Mouse (Mus musculus): ENCODE measurements at regions not wholly inside any gene's neighbourhood (a gene's known extent, or its start where the extent isn't known, plus 50 kb on each side); places are given as distances from the start of the nearest gene placed in this dataset.

DNA sequence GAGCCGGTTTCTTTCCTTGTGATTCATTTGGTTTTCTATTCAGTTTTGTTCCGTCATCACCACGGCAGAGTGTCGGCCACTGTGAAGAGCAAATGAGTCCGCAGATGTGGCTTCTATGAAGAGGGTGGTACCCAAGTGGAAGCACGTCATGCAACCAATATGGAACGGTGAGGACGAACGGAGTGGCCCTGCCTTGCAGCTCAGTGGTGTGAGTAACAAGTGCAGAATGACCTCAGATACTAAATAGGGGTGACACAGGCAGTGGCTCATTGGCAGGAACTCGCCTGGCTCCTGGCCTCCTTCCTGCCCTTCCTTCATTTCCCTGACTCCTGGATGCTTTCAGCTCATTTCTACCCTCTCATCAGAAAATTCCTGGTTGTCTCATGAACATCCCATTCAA lies 60.6 kb upstream of the Podxl start:
- 68% methylated on average over 10 of the region's 10 CpGs for WGBS
- no peak overlapping the region for H3K4me3 ChIP-seq (ENCODE audit: low read length)
- H3K4me1 ChIP-seq (replicated peaks; ENCODE audit: control insufficient read depth, insufficient read depth, low read length): 0 out of 2 replicates have a peak, but pooled peaks cover 4% of the 10 kb centered on the region
- no peaks in the 10 kb centered on the region for H3K36me3 ChIP-seq (ENCODE audit: control insufficient read depth, insufficient read depth, low read length)
- H3K4me2 ChIP-seq (ENCODE audit: low read depth, low read length): no peak overlapping the region
- H3K27me3 ChIP-seq (ENCODE audit: control insufficient read depth, insufficient read depth, low read depth, low read length): no peaks in the 10 kb centered on the region
- H3K9ac ChIP-seq (ENCODE audit: low read length): no peak overlapping the region
- no peak overlapping the region; the same call in 1 of the 2 replicates for H3K27ac ChIP-seq (ENCODE audit: low read length)
- peaks cover 3% of the 10 kb centered on the region; the same call in 1 of the 2 replicates for H3K9me3 ChIP-seq (ENCODE audit: control insufficient read depth, low read length)
- no peak for ATAC-seq (ENCODE audit: low read depth)

DNA sequence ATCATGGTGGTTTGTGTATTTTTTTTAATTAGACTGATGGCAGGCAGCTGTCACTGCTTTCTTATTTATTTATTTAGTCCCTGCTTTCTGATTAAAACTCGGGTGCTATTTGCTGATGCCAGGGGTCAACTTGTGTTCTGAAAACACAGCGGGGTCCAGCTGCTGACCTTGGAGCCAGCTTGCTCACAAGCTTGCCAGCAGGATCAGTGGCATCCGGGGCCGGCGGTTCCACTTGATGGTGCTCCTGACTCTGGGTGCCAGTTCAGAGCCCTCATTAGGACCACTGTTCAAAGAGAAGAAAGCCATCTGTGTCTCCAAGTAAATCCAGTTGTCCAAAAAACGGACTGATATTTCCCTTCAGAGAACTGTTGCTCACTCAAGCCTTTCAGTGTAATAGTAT lies 57.2 kb upstream of the Podxl start:
- H3K36me3 ChIP-seq (ENCODE audit: control insufficient read depth, insufficient read depth, low read length): no peaks in the 10 kb centered on the region
- peaks cover 12% of the 10 kb centered on the region; the same call in 1 of the 2 replicates for H3K4me1 ChIP-seq (replicated peaks; ENCODE audit: control insufficient read depth, insufficient read depth, low read length)
- H3K27me3 ChIP-seq (ENCODE audit: control insufficient read depth, insufficient read depth, low read depth, low read length): no peaks in the 10 kb centered on the region
- WGBS: 38% methylated on average over 6 of the region's 6 CpGs
- H3K4me3 ChIP-seq (ENCODE audit: low read length): no peak overlapping the region
- no peak overlapping the region for H3K27ac ChIP-seq (ENCODE audit: low read length)
- peaks cover 3% of the 10 kb centered on the region; the same call in 1 of the 2 replicates for H3K9me3 ChIP-seq (ENCODE audit: control insufficient read depth, low read length)
- no peak overlapping the region for H3K9ac ChIP-seq (ENCODE audit: low read length)
- no peak for ATAC-seq (ENCODE audit: low read depth)
- no peak overlapping the region for H3K4me2 ChIP-seq (ENCODE audit: low read depth, low read length)

DNA sequence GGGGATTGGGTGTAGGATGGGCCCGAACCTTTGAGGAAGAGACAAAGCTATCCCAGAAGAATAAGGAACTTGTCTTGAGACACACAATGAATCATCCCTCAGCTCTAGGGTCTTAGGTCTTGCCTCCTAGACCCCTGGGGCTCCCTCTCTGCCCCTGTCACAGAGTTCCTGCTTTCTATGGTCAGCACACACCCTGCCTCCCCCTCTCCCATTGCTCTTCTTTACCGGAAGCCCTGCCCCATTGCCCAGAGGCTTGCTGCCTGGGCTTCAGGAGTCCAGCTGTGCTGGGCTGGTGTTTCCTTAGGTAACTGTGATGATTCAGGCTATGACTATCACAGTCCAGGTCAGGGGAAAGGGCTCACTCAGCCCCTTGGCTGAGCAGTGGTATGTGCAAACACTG lies 55.1 kb upstream of the Podxl start:
- H3K9ac ChIP-seq (ENCODE audit: low read length): no peak overlapping the region
- no peak overlapping the region for H3K4me3 ChIP-seq (ENCODE audit: low read length)
- H3K36me3 ChIP-seq (ENCODE audit: control insufficient read depth, insufficient read depth, low read length): no peaks in the 10 kb centered on the region
- WGBS: 71% methylated on average over 2 of the region's 2 CpGs
- H3K4me1 ChIP-seq (replicated peaks; ENCODE audit: control insufficient read depth, insufficient read depth, low read length): peaks cover 13% of the 10 kb centered on the region; the same call in 1 of the 2 replicates
- ATAC-seq (ENCODE audit: low read depth): no peak
- H3K4me2 ChIP-seq (ENCODE audit: low read depth, low read length): no peak overlapping the region
- H3K27ac ChIP-seq (ENCODE audit: low read length): no peak overlapping the region
- H3K27me3 ChIP-seq (ENCODE audit: control insufficient read depth, insufficient read depth, low read depth, low read length): no peaks in the 10 kb centered on the region
- peaks cover 3% of the 10 kb centered on the region; the same call in 1 of the 2 replicates for H3K9me3 ChIP-seq (ENCODE audit: control insufficient read depth, low read length)

DNA sequence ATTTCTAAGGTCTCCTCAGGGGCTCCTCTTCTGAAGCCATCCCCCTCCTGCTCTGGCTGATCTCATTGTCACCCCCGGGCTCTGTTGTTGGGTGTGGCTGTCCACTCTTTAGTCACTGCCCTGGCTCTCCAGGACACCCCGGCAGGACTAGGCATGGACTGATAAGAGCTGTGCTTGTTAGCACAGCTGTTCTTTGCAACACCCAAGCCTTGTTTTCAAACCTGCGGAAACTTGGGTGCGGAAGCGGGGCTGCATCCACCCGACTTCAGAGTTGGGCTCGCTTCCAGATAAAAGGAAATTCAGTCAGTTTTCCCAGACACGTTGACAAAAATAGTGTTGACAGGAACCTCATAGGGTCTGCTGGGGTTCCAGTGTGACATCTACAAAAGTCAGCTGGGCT lies 53.6 kb upstream of the Podxl start:
- no peak overlapping the region for H3K4me2 ChIP-seq (ENCODE audit: low read depth, low read length)
- peaks cover 22% of the 10 kb centered on the region; the same call in 1 of the 2 replicates for H3K4me1 ChIP-seq (replicated peaks; ENCODE audit: control insufficient read depth, insufficient read depth, low read length)
- WGBS: 11% methylated on average over 8 of the region's 8 CpGs
- H3K4me3 ChIP-seq (ENCODE audit: low read length): no peak overlapping the region
- no peaks in the 10 kb centered on the region for H3K36me3 ChIP-seq (ENCODE audit: control insufficient read depth, insufficient read depth, low read length)
- H3K9me3 ChIP-seq (ENCODE audit: control insufficient read depth, low read length): no peaks in the 10 kb centered on the region
- ATAC-seq (ENCODE audit: low read depth): no peak
- H3K27me3 ChIP-seq (ENCODE audit: control insufficient read depth, insufficient read depth, low read depth, low read length): no peaks in the 10 kb centered on the region
- H3K27ac ChIP-seq (ENCODE audit: low read length): peak overlapping the region; percentile 36; the same call in 1 of the 2 replicates
- H3K9ac ChIP-seq (ENCODE audit: low read length): no peak overlapping the region

DNA sequence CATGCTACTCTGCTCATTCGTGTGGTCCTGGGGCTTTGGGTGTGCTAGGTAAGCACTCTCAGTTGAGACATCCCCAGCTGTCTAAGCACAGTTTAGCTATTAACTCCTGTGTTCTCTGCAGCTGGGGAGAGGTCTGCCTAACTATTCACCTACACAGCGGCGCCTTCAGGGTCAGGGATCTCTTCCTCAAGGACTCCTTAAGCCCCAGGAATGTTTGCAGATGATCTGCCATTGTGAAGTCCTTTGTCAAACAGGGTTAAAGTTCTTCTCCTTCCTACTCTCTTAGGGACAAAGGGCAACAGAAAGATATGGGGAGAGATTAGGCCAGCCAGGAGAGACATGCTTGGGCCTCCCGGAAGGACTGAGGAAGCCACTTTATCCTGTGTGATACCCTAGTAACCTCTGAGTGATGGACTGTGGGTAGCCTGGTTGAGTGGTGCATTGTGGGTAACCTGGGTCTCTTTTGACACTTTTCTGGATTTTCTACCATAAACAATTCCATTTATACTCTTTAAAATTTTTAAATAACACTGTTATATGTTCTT lies 51.7 kb upstream of the Podxl start:
- H3K36me3 ChIP-seq (ENCODE audit: control insufficient read depth, insufficient read depth, low read length): no peaks in the 10 kb centered on the region
- H3K9me3 ChIP-seq (ENCODE audit: control insufficient read depth, low read length): no peaks in the 10 kb centered on the region
- no peak overlapping the region for H3K4me3 ChIP-seq (ENCODE audit: low read length)
- H3K4me1 ChIP-seq (replicated peaks; ENCODE audit: control insufficient read depth, insufficient read depth, low read length): peaks cover 22% of the 10 kb centered on the region; the same call in 1 of the 2 replicates
- ATAC-seq (ENCODE audit: low read depth): no peak
- no peaks in the 10 kb centered on the region for H3K27me3 ChIP-seq (ENCODE audit: control insufficient read depth, insufficient read depth, low read depth, low read length)
- no peak overlapping the region for H3K27ac ChIP-seq (ENCODE audit: low read length)
- H3K9ac ChIP-seq (ENCODE audit: low read length): no peak overlapping the region
- H3K4me2 ChIP-seq (ENCODE audit: low read depth, low read length): no peak overlapping the region
- 50% methylated on average over 4 of the region's 4 CpGs for WGBS

DNA sequence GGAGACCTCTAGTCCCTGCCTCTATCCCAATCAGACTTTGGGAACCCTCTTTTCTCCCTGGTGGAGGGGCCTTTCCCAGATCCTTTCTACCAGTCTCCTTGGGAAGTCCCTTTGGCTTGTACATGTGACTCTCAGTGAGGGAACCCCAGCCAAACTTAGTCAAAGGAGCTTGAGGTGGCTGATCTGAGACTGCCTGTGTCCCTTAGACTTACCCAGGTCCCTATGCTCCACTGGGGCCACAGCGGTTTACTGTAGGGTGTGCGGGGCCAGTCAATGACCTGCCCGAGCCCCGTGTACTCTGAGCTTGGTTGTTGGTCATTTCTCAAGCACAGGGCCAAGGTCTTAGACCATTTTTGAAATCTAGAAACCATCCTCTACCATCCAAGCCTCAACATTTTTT lies 50.8 kb upstream of the Podxl start:
- Histone ChIP-seq H3K4me1 (replicated peaks; ENCODE audit: control insufficient read depth, insufficient read depth, low read length) (peaks cover 22% of the 10 kb centered on the region; the same call in 1 of the 2 replicates), H3K9ac (ENCODE audit: low read length) (no peak overlapping the region), H3K4me3 (ENCODE audit: low read length) (no peak overlapping the region), H3K9me3 (ENCODE audit: control insufficient read depth, low read length) (no peaks in the 10 kb centered on the region), H3K4me2 (ENCODE audit: low read depth, low read length) (no peak overlapping the region), H3K36me3 (ENCODE audit: control insufficient read depth, insufficient read depth, low read length) (no peaks in the 10 kb centered on the region), H3K27ac (ENCODE audit: low read length) (no peak overlapping the region), H3K27me3 (ENCODE audit: control insufficient read depth, insufficient read depth, low read depth, low read length) (no peaks in the 10 kb centered on the region)
- WGBS: 82% methylated on average over 4 of the region's 4 CpGs
- ATAC-seq (ENCODE audit: low read depth): no peak

DNA sequence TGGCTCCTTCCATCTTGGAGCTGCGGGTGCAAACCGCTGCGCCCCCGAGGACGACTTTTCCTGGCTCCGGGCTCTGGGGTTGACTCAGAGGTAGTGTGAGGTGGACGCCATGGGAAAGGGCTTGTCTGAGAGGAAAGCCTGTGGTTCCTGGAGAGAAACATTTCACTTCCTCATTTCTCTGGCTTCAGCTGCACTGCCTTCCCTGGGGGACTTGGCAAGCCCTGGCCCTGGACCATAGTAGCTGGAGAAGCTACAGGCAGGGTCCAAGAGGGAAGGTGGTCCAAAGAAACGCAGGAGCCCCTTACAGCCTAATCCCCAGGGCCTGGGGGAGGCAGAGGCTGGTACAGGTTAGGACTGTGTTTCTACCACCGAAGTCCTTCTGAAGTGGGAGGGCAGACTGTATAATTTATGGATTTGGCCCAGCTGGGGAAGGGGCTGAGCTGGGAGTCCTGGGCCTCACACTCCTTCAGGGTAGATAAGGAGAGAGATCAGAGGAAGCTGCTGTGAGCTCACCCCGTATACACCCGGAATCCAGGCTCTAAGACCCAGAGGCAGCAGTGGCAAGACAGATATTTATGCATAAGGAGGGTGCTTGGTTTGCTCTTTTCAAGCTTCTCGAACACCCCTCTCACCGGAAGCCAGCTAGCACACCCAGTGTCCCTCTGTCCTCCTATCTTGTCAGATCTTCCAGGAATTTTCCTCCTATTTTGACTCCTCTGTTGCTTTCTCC lies 50.0 kb upstream of the Podxl start:
- Histone ChIP-seq H3K36me3 (ENCODE audit: control insufficient read depth, insufficient read depth, low read length) (no peaks in the 10 kb centered on the region), H3K27me3 (ENCODE audit: control insufficient read depth, insufficient read depth, low read depth, low read length) (no peaks in the 10 kb centered on the region), H3K4me1 (replicated peaks; ENCODE audit: control insufficient read depth, insufficient read depth, low read length) (peaks cover 17% of the 10 kb centered on the region; the same call in 1 of the 2 replicates), H3K4me3 (ENCODE audit: low read length) (no peak overlapping the region), H3K9ac (ENCODE audit: low read length) (peak overlapping the region; percentile 5; the same call in 1 of the 2 replicates), H3K9me3 (ENCODE audit: control insufficient read depth, low read length) (no peaks in the 10 kb centered on the region), H3K4me2 (ENCODE audit: low read depth, low read length) (no peak overlapping the region), H3K27ac (ENCODE audit: low read length) (peak overlapping the region; percentile 50; the same call in 1 of the 2 replicates)
- peak; percentile 69; the same call in 1 of the 2 replicates for ATAC-seq (ENCODE audit: low read depth)
- WGBS: 35% methylated on average over 13 of the region's 13 CpGs
